Mouse (Mus musculus): ENCODE results near the gene Cdc40.
A peak's percentile ranks its signal among the peaks of the same experiment; 100 is the strongest.
"Not testable (repeated sequence)": the region's sequence is repeated elsewhere in the genome, so short reads cannot be mapped to it uniquely, and the experiment has no call there.

Gene Cdc40

DNA sequence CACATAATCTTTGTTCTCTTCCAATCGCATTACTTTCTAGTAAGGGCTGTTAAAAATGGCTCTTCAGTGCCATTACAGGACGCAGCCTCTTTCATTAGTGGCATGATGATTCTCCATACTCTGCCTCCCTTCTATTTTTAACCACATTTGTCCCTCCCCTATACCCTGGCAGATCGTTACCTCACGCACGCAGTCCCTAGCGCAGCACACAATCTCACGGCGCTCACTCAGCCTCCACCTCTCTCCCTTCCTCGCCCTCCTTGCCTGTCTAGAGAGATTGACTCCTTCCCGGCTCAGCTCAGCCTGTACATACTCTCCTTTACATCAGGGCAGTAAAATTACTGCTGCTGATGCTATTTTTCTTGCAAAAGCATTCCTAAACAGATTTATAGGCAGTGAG is 38.6 kb downstream of the Cdc40 start:
- Histone ChIP-seq H3K36me3 (ENCODE audit: control insufficient read depth, insufficient read depth, low read length, poor library complexity, severe bottlenecking) (peaks cover 27% of the 10 kb centered on the region), H3K27me3 (ENCODE audit: control insufficient read depth, insufficient read depth, low read length, poor library complexity, severe bottlenecking) (no peaks in the 10 kb centered on the region)
- DNase-seq (ENCODE audit: low read depth, low spot score), result no peak

DNA sequence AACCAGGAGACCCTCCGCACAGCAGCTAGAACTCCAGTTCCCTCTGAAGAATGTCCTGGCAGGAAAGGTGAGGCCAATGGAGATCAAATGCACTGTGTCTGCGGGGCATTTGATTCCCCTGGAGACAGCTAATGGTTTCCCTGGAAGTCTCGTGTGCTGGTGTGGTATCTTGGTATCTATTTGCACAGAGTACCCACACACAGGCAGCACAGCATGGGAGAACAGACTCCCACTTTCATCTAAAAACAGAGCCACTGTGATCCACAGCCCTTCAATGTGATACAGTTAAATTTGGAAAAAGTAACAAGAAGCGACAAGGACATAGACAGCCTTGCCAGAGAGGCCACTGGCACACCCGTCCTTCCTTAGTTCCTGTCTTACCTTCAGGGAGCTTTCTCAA is 39.3 kb downstream of the Cdc40 start:
- no peak for DNase-seq (ENCODE audit: low read depth, low spot score)
- no peaks in the 10 kb centered on the region for H3K27me3 ChIP-seq (ENCODE audit: control insufficient read depth, insufficient read depth, low read length, poor library complexity, severe bottlenecking)
- H3K36me3 ChIP-seq (ENCODE audit: control insufficient read depth, insufficient read depth, low read length, poor library complexity, severe bottlenecking), result peaks cover 27% of the 10 kb centered on the region

DNA sequence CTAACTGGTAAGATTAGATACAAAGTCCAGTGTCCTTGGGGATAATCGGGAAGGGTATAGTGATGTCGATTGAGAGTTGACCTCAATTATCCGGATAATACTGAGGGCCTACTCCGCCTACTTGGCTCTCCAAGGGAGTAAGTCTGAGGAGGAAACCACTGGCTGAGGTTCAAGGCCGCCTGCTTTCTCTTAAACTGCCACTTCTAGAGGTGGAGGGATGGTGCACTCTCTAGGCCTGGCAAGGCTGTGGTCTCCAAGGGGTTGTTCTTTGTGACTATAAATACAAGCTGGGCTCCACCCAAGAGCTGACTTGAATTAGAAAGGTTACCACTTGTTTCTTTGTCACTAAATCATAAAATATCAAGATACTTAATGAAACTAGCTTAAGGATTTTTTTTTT is 43.0 kb downstream of the Cdc40 start:
- peaks cover 24% of the 10 kb centered on the region for H3K36me3 ChIP-seq (ENCODE audit: control insufficient read depth, insufficient read depth, low read length, poor library complexity, severe bottlenecking)
- no peaks in the 10 kb centered on the region for H3K27me3 ChIP-seq (ENCODE audit: control insufficient read depth, insufficient read depth, low read length, poor library complexity, severe bottlenecking)
- DNase-seq (ENCODE audit: low read depth, low spot score), result no peak

DNA sequence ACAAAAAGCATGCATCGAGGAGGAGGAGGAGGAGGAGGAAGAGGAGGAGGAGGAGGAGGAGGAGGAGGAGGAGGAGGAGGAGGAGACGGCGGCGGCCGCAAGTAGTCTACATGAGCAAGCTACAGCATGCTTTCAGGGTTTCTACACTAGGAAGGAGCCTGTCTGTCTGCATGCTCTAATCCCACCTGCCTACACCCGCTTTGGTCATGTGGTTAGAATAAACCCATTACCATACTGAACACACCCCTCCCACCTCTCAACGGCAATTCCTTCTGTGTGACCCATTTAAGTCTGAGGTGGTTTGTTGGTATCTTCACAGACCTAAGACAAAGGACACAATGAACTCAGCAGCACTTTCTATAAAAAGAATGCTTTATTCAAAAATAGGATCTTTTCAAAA is 51.8 kb downstream of the Cdc40 start:
- no peak for DNase-seq (ENCODE audit: low read depth, low spot score)
- Histone ChIP-seq H3K27me3 (ENCODE audit: control insufficient read depth, insufficient read depth, low read length, poor library complexity, severe bottlenecking) (no peaks in the 10 kb centered on the region), H3K36me3 (ENCODE audit: control insufficient read depth, insufficient read depth, low read length, poor library complexity, severe bottlenecking) (peaks cover 17% of the 10 kb centered on the region)

DNA sequence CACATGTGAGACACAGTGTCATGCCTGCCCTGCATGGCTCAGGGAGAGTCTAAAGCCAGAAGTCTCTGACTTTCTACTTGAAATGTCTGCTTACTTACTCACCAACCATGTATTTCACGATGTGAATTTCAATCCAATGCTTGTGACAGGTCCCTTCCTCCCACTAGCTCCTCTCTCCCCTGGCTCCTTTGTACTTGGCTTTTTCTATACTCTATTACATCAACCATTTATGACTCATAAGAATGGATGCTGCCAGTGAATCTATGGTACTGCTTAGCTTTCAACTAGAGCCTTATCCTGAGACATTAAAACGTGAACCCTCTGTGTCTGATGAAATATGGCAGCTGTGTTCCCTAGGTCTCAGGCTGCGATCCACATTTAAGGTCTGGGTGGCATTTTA is 52.8 kb downstream of the Cdc40 start:
- no peak for DNase-seq (ENCODE audit: low read depth, low spot score)
- H3K36me3 ChIP-seq (ENCODE audit: control insufficient read depth, insufficient read depth, low read length, poor library complexity, severe bottlenecking), result peaks cover 15% of the 10 kb centered on the region
- H3K27me3 ChIP-seq (ENCODE audit: control insufficient read depth, insufficient read depth, low read length, poor library complexity, severe bottlenecking), result no peaks in the 10 kb centered on the region

DNA sequence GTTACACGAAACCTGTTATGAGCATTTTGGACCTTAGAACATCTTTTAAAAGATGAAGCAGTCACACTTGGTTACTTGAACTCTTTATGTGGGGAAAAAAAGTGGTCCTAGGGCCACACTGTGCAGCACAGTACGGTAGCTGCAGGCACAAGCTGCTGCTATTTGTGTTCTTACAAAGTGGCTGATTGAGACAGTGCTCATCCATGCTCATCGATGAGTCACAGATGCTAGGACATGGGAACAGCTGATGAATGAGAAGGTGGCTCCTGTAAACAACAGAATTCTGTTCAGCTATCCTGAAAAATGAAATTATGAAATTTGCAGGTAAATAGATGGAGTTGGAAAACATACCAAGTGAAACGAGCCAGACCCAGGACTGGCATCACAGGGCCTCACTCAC is 55.4 kb downstream of the Cdc40 start:
- Histone ChIP-seq H3K36me3 (ENCODE audit: control insufficient read depth, insufficient read depth, low read length, poor library complexity, severe bottlenecking) (peaks cover 9% of the 10 kb centered on the region), H3K27me3 (ENCODE audit: control insufficient read depth, insufficient read depth, low read length, poor library complexity, severe bottlenecking) (no peaks in the 10 kb centered on the region)
- DNase-seq (ENCODE audit: low read depth, low spot score), result no peak

DNA sequence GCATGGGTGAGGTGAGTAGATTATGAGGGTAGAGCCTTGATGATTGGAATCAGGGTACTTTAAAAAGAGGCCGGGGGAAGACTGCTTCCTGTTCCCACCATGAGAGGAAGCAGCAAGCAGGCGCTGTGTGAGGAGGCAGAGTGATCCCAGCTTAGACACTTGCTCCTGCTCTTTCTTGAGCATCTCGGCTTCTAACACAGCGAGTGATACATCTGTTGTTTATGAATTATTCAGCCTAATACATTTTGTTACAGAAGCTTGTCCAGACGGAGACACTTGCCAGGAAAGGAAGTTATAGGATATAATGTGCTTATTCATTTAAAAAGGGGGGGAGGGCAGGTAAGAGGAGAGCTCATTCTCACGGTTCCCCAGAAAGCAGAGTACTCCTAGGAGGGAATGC is 57.2 kb downstream of the Cdc40 start:
- Histone ChIP-seq H3K27me3 (ENCODE audit: control insufficient read depth, insufficient read depth, low read length, poor library complexity, severe bottlenecking) (no peaks in the 10 kb centered on the region), H3K36me3 (ENCODE audit: control insufficient read depth, insufficient read depth, low read length, poor library complexity, severe bottlenecking) (peaks cover 5% of the 10 kb centered on the region; the same call in 1 of the 2 replicates)
- no peak for DNase-seq (ENCODE audit: low read depth, low spot score)

DNA sequence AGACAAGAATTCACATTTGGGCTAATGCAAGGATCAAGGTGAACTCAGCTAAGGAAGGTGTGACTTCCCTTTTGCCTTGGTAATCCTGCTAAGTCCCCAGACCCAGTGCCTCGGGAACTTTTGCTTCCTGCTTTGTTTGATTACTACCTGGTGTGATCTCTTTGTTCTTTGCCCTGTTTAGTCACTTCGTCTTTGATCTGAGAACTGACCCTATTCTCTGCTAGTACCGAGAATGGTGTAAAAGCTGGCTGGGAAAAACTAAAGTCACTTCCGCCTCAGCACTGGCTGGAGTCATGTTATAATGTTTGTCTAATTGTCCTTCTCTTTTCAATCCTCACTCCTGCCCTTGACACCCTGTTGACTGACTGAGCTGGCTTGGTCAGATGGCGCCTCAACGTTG is 66.6 kb downstream of the Cdc40 start:
- Histone ChIP-seq H3K27me3 (ENCODE audit: control insufficient read depth, insufficient read depth, low read length, poor library complexity, severe bottlenecking) (no peaks in the 10 kb centered on the region), H3K36me3 (ENCODE audit: control insufficient read depth, insufficient read depth, low read length, poor library complexity, severe bottlenecking) (no peaks in the 10 kb centered on the region)
- no peak for DNase-seq (ENCODE audit: low read depth, low spot score)

DNA sequence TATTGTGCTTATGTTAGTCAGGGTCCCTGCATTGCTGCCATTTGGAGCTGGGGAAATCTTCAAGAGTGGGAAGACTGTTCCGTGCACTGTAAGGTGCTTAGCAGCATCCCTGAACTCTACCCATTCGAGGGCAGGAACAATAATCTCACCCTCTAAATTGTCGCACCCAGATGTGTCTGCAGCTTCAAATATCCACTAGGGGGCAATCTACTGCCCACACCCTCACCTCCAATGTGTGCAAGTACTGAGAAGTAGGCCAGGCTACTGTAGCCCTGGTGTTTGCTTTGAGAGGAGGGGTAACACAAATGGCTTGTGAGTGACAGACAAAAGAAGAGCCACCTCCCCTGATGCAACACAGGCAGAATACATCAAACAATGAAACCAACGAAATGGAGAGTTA is 69.5 kb downstream of the Cdc40 start:
- DNase-seq (ENCODE audit: low read depth, low spot score), result peak; percentile 13
- no peaks in the 10 kb centered on the region for H3K36me3 ChIP-seq (ENCODE audit: control insufficient read depth, insufficient read depth, low read length, poor library complexity, severe bottlenecking)
- no peaks in the 10 kb centered on the region for H3K27me3 ChIP-seq (ENCODE audit: control insufficient read depth, insufficient read depth, low read length, poor library complexity, severe bottlenecking)

DNA sequence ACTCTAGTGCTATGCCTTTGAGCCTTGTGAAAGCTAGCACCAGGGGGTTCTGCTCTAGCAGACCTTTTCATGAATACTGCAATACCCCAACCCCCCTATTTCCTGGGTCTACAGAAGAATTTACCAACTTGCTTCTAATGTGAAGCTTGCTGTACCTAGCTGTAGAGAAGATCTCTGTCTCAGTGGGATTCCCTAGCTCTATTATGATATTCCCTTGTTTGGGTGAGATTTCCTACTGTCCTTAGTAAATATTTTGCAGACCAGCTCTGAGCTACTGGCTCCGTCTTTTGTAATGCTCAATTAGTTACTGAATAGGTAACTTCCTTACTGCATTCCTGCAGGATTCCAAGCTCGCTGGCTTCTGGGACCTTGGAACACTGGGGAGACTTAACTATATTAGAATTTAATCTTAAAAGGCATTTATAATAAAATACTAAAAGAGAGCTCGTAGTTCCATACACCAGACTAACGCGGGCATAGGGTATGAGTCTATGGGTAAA is 73.7 kb downstream of the Cdc40 start:
- H3K36me3 ChIP-seq (ENCODE audit: control insufficient read depth, insufficient read depth, low read length, poor library complexity, severe bottlenecking); DNase-seq (ENCODE audit: low read depth, low spot score): not testable (repeated sequence)

DNA sequence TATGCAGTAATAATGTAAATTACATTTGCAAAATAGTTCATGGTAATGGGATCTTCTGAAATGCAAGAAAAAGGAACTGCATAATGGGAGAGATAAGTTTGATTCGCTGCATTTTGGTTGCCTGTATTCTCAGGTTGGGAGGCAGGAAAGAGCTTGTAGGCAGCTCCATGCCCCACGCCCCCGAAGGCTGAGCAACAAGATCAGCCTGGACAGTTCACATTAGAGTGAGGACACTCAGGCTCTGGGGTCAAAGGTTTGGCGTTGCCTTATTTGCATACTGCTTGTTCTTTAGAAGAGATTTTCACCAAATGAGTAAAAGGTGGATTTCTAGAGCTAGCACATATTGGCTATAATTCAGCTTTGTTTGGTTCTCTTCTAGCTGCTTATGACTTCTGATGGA is 76.9 kb downstream of the Cdc40 start:
- Histone ChIP-seq H3K27me3 (ENCODE audit: control insufficient read depth, insufficient read depth, low read length, poor library complexity, severe bottlenecking) (no peaks in the 10 kb centered on the region), H3K36me3 (ENCODE audit: control insufficient read depth, insufficient read depth, low read length, poor library complexity, severe bottlenecking) (no peaks in the 10 kb centered on the region)
- no peak for DNase-seq (ENCODE audit: low read depth, low spot score)

More for the DNA sequence above, 73.7 kb downstream of the Cdc40 start:
- not testable (repeated sequence) for H3K27me3 ChIP-seq (ENCODE audit: control insufficient read depth, insufficient read depth, low read length, poor library complexity, severe bottlenecking)

DNA sequence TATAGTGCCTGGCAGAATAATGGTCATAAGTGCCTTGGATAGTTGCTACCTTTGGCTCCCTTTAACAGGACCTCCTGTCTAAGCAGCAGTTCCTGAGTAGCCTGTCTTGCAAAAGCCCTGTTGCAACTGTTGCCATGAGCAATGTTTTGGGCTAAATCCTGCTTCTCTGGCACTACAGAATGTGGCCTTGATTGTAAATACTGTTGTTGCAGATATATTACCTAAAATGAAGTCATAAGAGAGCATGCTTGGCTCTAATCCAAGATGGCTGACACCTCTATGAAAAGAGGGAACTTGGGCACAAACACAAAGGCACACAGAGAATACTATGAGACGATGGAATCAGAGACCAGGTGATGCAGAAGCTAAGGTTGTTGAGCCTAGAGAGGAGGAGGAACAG is 77.9 kb downstream of the Cdc40 start:
- Histone ChIP-seq H3K36me3 (ENCODE audit: control insufficient read depth, insufficient read depth, low read length, poor library complexity, severe bottlenecking) (no peaks in the 10 kb centered on the region), H3K27me3 (ENCODE audit: control insufficient read depth, insufficient read depth, low read length, poor library complexity, severe bottlenecking) (no peaks in the 10 kb centered on the region)
- DNase-seq (ENCODE audit: low read depth, low spot score), result no peak

DNA sequence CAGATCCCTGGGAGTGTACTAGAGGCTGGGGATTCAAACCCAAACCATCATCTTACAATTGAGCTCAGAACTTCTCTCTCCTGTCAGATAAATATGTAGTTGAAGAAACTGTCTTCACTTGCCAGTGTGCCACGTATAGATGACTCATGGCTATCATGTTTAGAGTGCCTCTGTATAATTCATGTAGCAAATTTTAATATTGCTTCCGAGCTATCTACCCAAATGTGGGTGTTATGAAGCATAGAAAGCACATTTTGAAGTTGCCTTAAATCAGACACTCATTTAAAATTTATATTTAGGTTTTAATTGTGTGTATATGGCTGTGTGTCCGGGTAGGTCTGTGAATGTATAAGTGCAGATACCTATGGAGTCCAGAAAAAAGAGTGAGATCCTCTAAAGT is 91.0 kb downstream of the Cdc40 start:
- no peak for DNase-seq (ENCODE audit: low read depth, low spot score)
- Histone ChIP-seq H3K36me3 (ENCODE audit: control insufficient read depth, insufficient read depth, low read length, poor library complexity, severe bottlenecking) (no peaks in the 10 kb centered on the region), H3K27me3 (ENCODE audit: control insufficient read depth, insufficient read depth, low read length, poor library complexity, severe bottlenecking) (no peaks in the 10 kb centered on the region)

DNA sequence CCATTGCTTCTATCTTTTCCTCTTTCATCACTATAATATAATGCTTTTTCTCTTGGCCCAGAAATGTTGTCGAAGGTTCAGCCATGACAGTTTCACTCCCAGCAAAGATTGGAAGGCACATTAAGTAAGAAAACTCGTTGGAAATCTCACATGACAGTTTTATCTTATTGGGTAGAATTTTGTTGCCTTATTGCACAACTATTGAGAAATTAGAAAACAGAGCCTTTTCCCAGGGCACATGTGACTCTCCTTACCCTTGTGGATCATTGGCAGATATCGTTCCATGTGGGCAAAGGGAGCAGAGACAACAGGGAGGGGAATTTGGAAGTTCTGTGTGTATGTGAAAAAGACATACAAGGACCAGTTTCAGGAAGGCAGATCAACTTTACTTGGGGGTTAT is 92.7 kb downstream of the Cdc40 start:
- no peak for DNase-seq (ENCODE audit: low read depth, low spot score)
- H3K27me3 ChIP-seq (ENCODE audit: control insufficient read depth, insufficient read depth, low read length, poor library complexity, severe bottlenecking), result no peaks in the 10 kb centered on the region
- H3K36me3 ChIP-seq (ENCODE audit: control insufficient read depth, insufficient read depth, low read length, poor library complexity, severe bottlenecking), result no peaks in the 10 kb centered on the region
